Mouse (Mus musculus) neural tube, embryonic 11.5 days (tissue): ENCODE measurements at regions not wholly inside any gene's neighbourhood (a gene's known extent, or its start where the extent isn't known, plus 50 kb on each side); places are given as distances from the start of the nearest gene placed in this dataset.
"Not testable (repeated sequence)": the region's sequence is repeated elsewhere in the genome, so short reads cannot be mapped to it uniquely, and the experiment has no call there.

Source experiments
- ATAC-seq: fragments of 200-750 bp; cut with Nextera tagmentation; 2 replicates; pipeline ENCODE4 v1.8.0; 2017; ENCODE audit warnings: moderate number of reproducible peaks, mild to moderate bottlenecking, moderate TSS enrichment, moderate library complexity; ENCODE audit not compliant: insufficient read depth, low FRiP score, low TSS enrichment
- DNase-seq: peaks from one replicate; pipeline ENCODE4 v3.0.0-alpha.2; 2015; ENCODE audit warnings: low spot score
- H3K27ac ChIP-seq: fragments of 300-500 bp; sonication (generic); 2 replicates; pipeline ENCODE4 v1.5.1; 2014; ENCODE audit warnings: low read depth, mild to moderate bottlenecking, low read length
- H3K27me3 ChIP-seq: fragments of 300-500 bp; sonication (generic); 2 replicates; pipeline ENCODE4 v1.6.1; 2014; ENCODE audit warnings: mild to moderate bottlenecking, low read length, mixed read lengths; ENCODE audit not compliant: control insufficient read depth, insufficient read depth
- H3K36me3 ChIP-seq: fragments of 300-500 bp; sonication (generic); 2 replicates; pipeline ENCODE4 v1.6.1; 2014; ENCODE audit warnings: mild to moderate bottlenecking, low read length, moderate library complexity, mixed read lengths; ENCODE audit not compliant: control insufficient read depth, insufficient read depth
- H3K4me1 ChIP-seq: fragments of 300-500 bp; sonication (generic); 2 replicates; pipeline ENCODE4 v1.6.1; 2014; ENCODE audit warnings: low read length, mixed read lengths; ENCODE audit not compliant: control insufficient read depth, insufficient read depth
- H3K4me2 ChIP-seq: fragments of 300-500 bp; sonication (generic); 2 replicates; pipeline ENCODE4 v1.6.1; 2014; ENCODE audit warnings: low read depth, mild to moderate bottlenecking, moderate library complexity
- H3K4me3 ChIP-seq: fragments of 300-500 bp; sonication (generic); 2 replicates; pipeline ENCODE4 v1.5.1; 2014; ENCODE audit warnings: low read depth, low read length
- H3K9ac ChIP-seq: fragments of 300-500 bp; sonication (generic); 2 replicates; pipeline ENCODE4 v1.6.1; 2014; ENCODE audit warnings: mild to moderate bottlenecking, low read length
- H3K9me3 ChIP-seq: fragments of 300-500 bp; sonication (generic); 2 replicates; pipeline ENCODE4 v1.6.1; 2016; ENCODE audit warnings: low read length; ENCODE audit not compliant: control insufficient read depth
- WGBS: fragments of 180-500 bp; shearing (Covaris S2); extraction: QIAGEN DNeasy Blood & Tissue Kit; methylation state at CpG from one replicate; pipeline ENCODE4 v1.1.7; 2014; 5-methylcytosine and 5-hydroxymethylcytosine counted together

- H3K4me1 ChIP-seq: no peaks in the 10 kb centered on the region
- H3K9ac ChIP-seq: no peak overlapping the region
- H3K9me3 ChIP-seq: no peaks in the 10 kb centered on the region
- H3K36me3 ChIP-seq: no peaks in the 10 kb centered on the region; the same call in 1 of the 2 replicates
- WGBS: 55% methylated on average over 6 of the region's 6 CpGs
- DNase-seq (peak; percentile 26), ATAC-seq (no peak)
- no peak overlapping the region for H3K4me3 ChIP-seq
- no peak overlapping the region for H3K27ac ChIP-seq
- H3K4me2 ChIP-seq: no peak overlapping the region
- H3K27me3 ChIP-seq: no peaks in the 10 kb centered on the region
Observed at GRCm38 (mm10) chr4:131177889-131178288, 233.7 kb downstream of the Matn1 start.

- WGBS: 80% methylated on average over 5 of the region's 5 CpGs
Observed at GRCm38 (mm10) chr4:131178642-131179041, 234.5 kb downstream of the Matn1 start.

DNA sequence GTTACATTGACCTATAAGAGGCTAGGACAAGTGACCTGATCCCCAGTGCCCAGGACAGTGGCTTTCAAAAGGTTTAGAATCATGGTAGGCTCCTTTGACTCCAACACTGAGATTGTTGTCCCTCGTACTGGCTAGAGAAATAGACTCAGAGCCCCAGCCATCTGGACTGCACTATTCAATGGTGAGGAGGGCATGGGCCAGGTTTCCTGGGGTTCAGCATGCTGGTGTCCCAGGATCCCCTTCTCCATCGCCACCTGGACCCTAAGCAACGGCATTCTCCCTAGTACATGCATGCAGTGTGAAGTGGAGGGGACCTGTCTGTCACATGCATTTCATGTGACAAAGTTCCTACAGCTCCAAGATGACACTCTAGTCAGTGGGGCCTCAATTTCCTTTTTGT is 243.9 kb downstream of the Matn1 start:
- no peaks in the 10 kb centered on the region for H3K9me3 ChIP-seq
- DNase-seq: no peak
- WGBS: 80% methylated on average over 3 of the region's 3 CpGs
- H3K4me2 ChIP-seq: no peak overlapping the region
- no peak overlapping the region for H3K27ac ChIP-seq
- ATAC-seq: no peak
- no peaks in the 10 kb centered on the region for H3K36me3 ChIP-seq
- no peak overlapping the region for H3K9ac ChIP-seq
- H3K27me3 ChIP-seq: no peaks in the 10 kb centered on the region
- H3K4me3 ChIP-seq: no peak overlapping the region
- no peaks in the 10 kb centered on the region for H3K4me1 ChIP-seq

More at GRCm38 (mm10) chr4:131178642-131179041, 234.5 kb downstream of the Matn1 start:
- H3K36me3 ChIP-seq, H3K4me2 ChIP-seq, H3K4me3 ChIP-seq, DNase-seq, H3K27me3 ChIP-seq, H3K4me1 ChIP-seq, H3K9ac ChIP-seq, H3K9me3 ChIP-seq, ATAC-seq, H3K27ac ChIP-seq: not testable (repeated sequence)

GRCm38 (mm10) chr4:131191106-131191880 is 247.1 kb downstream of the Matn1 start:
- Histone ChIP-seq H3K4me3 (no peak overlapping the region), H3K27me3 (no peaks in the 10 kb centered on the region), H3K9ac (no peak overlapping the region), H3K9me3 (no peaks in the 10 kb centered on the region), H3K4me2 (no peak overlapping the region), H3K36me3 (no peaks in the 10 kb centered on the region), H3K4me1 (no peaks in the 10 kb centered on the region), H3K27ac (no peak overlapping the region)
- no peak for DNase-seq
- no peak for ATAC-seq
- 70% methylated on average over 13 of the region's 13 CpGs for WGBS

- H3K4me2 ChIP-seq: no peak overlapping the region
- WGBS: 70% methylated on average over 20 of the region's 20 CpGs
- DNase-seq: no peak
- no peaks in the 10 kb centered on the region for H3K4me1 ChIP-seq
- ATAC-seq: no peak
- no peaks in the 10 kb centered on the region for H3K27me3 ChIP-seq
- no peak overlapping the region for H3K9ac ChIP-seq
- H3K9me3 ChIP-seq: no peaks in the 10 kb centered on the region
- no peak overlapping the region for H3K4me3 ChIP-seq
- no peaks in the 10 kb centered on the region for H3K36me3 ChIP-seq
- no peak overlapping the region for H3K27ac ChIP-seq
Observed at GRCm38 (mm10) chr4:131193900-131194419, 249.8 kb downstream of the Matn1 start.

GRCm38 (mm10) chr4:131196147-131196546 is 252.0 kb downstream of the Matn1 start:
- H3K4me1 ChIP-seq: no peaks in the 10 kb centered on the region
- no peak overlapping the region for H3K4me3 ChIP-seq
- no peak overlapping the region for H3K9ac ChIP-seq
- no peak overlapping the region for H3K4me2 ChIP-seq
- DNase-seq: no peak
- no peak for ATAC-seq
- H3K36me3 ChIP-seq: no peaks in the 10 kb centered on the region
- H3K27me3 ChIP-seq: no peaks in the 10 kb centered on the region
- no peaks in the 10 kb centered on the region for H3K9me3 ChIP-seq
- H3K27ac ChIP-seq: no peak overlapping the region
- 89% methylated on average over 4 of the region's 4 CpGs for WGBS

- Histone ChIP-seq H3K36me3 (no peaks in the 10 kb centered on the region), H3K9me3 (no peaks in the 10 kb centered on the region), H3K27ac (no peak overlapping the region), H3K4me2 (no peak overlapping the region), H3K4me3 (no peak overlapping the region), H3K27me3 (no peaks in the 10 kb centered on the region), H3K4me1 (no peaks in the 10 kb centered on the region), H3K9ac (no peak overlapping the region)
- 89% methylated on average over 12 of the region's 12 CpGs for WGBS
- DNase-seq: no peak
- ATAC-seq: no peak
Observed at GRCm38 (mm10) chr4:131203721-131204120, 259.5 kb downstream of the Matn1 start.

GRCm38 (mm10) chr4:131204722-131205121 is 260.5 kb downstream of the Matn1 start:
- Histone ChIP-seq H3K4me1 (no peaks in the 10 kb centered on the region), H3K27ac (no peak overlapping the region), H3K4me3 (no peak overlapping the region), H3K9me3 (no peaks in the 10 kb centered on the region), H3K36me3 (no peaks in the 10 kb centered on the region), H3K9ac (no peak overlapping the region), H3K4me2 (no peak overlapping the region), H3K27me3 (no peaks in the 10 kb centered on the region)
- 86% methylated on average over 3 of the region's 3 CpGs for WGBS
- no peak for DNase-seq
- ATAC-seq: no peak

DNA sequence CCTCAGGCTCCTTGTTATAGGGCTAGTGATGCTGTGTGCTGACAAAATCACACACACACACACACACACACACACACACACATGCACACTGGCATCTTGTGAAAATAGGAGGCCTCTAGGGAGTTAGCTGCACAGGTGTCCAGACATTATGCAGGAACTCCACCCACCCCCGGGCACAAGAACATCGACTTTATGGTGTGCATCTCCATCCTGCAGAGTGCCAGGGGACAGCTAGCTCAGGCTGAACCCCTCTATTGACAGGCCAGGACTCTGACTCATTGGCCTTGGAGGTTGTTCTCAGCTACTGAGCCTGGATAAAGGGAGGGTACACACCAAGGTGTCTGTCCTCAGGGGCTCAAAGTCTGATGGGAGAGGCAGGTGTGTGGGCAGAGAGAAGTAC is 260.9 kb downstream of the Matn1 start:
- H3K4me3 ChIP-seq: no peak overlapping the region
- WGBS: 78% methylated on average over 2 of the region's 2 CpGs
- no peak overlapping the region for H3K4me2 ChIP-seq

More for the DNA sequence above, 260.9 kb downstream of the Matn1 start:
- no peaks in the 10 kb centered on the region for H3K9me3 ChIP-seq
- H3K9ac ChIP-seq: no peak overlapping the region
- ATAC-seq: no peak
- no peak overlapping the region for H3K27ac ChIP-seq
- no peaks in the 10 kb centered on the region for H3K27me3 ChIP-seq
- no peaks in the 10 kb centered on the region for H3K36me3 ChIP-seq
- DNase-seq: no peak
- no peaks in the 10 kb centered on the region for H3K4me1 ChIP-seq
